ENCODE assay signal across 16 mouse cellular contexts in the genomic region with DNA sequence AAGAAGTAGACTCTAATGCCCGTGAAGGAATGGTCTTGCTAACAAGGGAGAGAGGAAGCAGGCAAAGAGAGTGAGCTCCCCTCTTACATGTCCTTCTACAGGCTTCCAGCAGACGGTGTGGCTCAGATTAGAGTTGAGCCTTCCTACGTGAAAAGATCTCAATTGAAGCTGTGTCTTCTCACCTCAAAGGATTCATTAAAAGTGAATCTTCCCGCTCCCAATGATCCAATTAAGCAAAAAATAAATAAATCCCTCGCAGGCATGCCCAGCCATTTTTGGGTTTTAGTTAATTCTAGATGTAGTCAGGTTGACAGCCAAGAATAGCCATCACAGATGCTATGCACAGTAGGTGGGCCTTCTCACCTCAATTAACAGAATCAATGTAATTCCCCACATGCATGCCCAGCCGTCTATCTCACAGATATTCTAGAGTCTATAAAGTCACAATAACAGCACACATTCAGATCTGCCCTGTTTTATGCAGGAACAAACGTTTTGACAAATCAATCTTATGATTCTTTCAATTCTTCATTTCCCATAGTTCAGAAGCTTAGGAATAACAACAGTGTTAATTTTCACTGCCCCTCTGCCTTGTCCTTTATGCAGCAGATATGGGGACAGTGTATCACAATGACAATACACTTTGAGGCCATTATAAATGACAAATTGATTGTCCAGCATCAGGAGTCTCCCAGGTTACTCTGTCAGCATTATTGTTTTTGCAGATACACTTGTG.
DNase-seq lines count a peak whose midpoint lies in the region; ATAC-seq lines count a peak whose summit lies in the region.
"Had no signal": no experiment of that assay in that cellular context is flagged by ENCODE, and none has a peak within 500 bp of the region (broad histone marks: within the 10 kb centered on the region; RNA-seq: fewer than 3 reads in every experiment).

No protein-coding gene starts in this region.

- no peak overlapping the region for H3K4me2 ChIP-seq in neural tube, embryonic 13.5 days
- H3K4me2 ChIP-seq in neural tube, embryonic 15.5 days = no peak overlapping the region
- H3K4me2 ChIP-seq in hindbrain, embryonic 16.5 days (ENCODE audit: low read length) = no peak overlapping the region
- H3K4me2 ChIP-seq: heart, embryonic 15.5 days; intestine, embryonic 15.5 days; limb, embryonic 15.5 days had no signal

- peak; percentile 77 for ATAC-seq in neural tube, embryonic 13.5 days (ENCODE audit: low read depth)
- no peak for ATAC-seq in neural tube, embryonic 15.5 days (ENCODE audit: low FRiP score)
- peak; percentile 78; the same call in 1 of the 2 replicates for ATAC-seq in hindbrain, embryonic 16.5 days
- ATAC-seq: activated CD4-positive, CD25-positive, alpha-beta regulatory T cell, adult 4 months; intestine, embryonic 15.5 days had no signal

- peak; percentile 77 to 87 for DNase-seq in cerebellum, postnatal 36 days
- DNase-seq in adipocyte (ENCODE audit: low spot score) = no peak
- DNase-seq in heart, adult 18-20 months = no peak
- no peak for DNase-seq in urinary bladder, adult 18-20 months (ENCODE audit: low spot score in 2 of 2)
- DNase-seq in spleen, postnatal 14 days (ENCODE audit: low spot score in 2 of 2) = no peak
- DNase-seq: gastrocnemius, postnatal 14 days; lung, postnatal 10 days had no signal

- no peaks in the 10 kb centered on the region for H3K36me3 ChIP-seq in neural tube, embryonic 13.5 days
- H3K36me3 ChIP-seq in neural tube, embryonic 15.5 days = no peaks in the 10 kb centered on the region
- no peaks in the 10 kb centered on the region for H3K36me3 ChIP-seq in hindbrain, embryonic 16.5 days (ENCODE audit: control insufficient read depth, insufficient read depth, low read length)
- H3K36me3 ChIP-seq: heart, embryonic 15.5 days; intestine, embryonic 15.5 days; limb, embryonic 15.5 days had no signal

- no peak overlapping the region for H3K4me3 ChIP-seq in neural tube, embryonic 13.5 days
- no peak overlapping the region for H3K4me3 ChIP-seq in neural tube, embryonic 15.5 days (replicated peaks)
- no peak overlapping the region for H3K4me3 ChIP-seq in hindbrain, embryonic 16.5 days (ENCODE audit: low read length)
- H3K4me3 ChIP-seq: heart, embryonic 15.5 days; intestine, embryonic 15.5 days; left cerebral cortex, adult 2 months; limb, embryonic 15.5 days had no signal

- 46% methylated on average over 7 of the region's 7 CpGs for WGBS in neural tube, embryonic 13.5 days
- 40% methylated on average over 7 of the region's 7 CpGs for WGBS in neural tube, embryonic 15.5 days
- 47% methylated on average over 7 of the region's 7 CpGs for whole genome bisulfite sequencing in hindbrain, embryonic 16.5 days

- H3K9me3 ChIP-seq in neural tube, embryonic 13.5 days = no peaks in the 10 kb centered on the region
- no peaks in the 10 kb centered on the region for H3K9me3 ChIP-seq in neural tube, embryonic 15.5 days (replicated peaks)
- no peaks in the 10 kb centered on the region for H3K9me3 ChIP-seq in hindbrain, embryonic 16.5 days (ENCODE audit: control insufficient read depth, low read length)
- H3K9me3 ChIP-seq: heart, embryonic 15.5 days; intestine, embryonic 15.5 days; limb, embryonic 15.5 days had no signal

- H3K9ac ChIP-seq in neural tube, embryonic 13.5 days = no peak overlapping the region
- H3K9ac ChIP-seq in neural tube, embryonic 15.5 days (replicated peaks) = no peak overlapping the region
- no peak overlapping the region for H3K9ac ChIP-seq in hindbrain, embryonic 16.5 days (ENCODE audit: low read depth, low read length)
- H3K9ac ChIP-seq: heart, embryonic 15.5 days; intestine, embryonic 15.5 days; limb, embryonic 15.5 days had no signal

- H3K27me3 ChIP-seq in neural tube, embryonic 13.5 days = no peaks in the 10 kb centered on the region
- H3K27me3 ChIP-seq in neural tube, embryonic 15.5 days (replicated peaks) = no peaks in the 10 kb centered on the region
- no peaks in the 10 kb centered on the region for H3K27me3 ChIP-seq in hindbrain, embryonic 16.5 days (replicated peaks; ENCODE audit: control insufficient read depth, insufficient read depth, low read length)
- H3K27me3 ChIP-seq: heart, embryonic 15.5 days; intestine, embryonic 15.5 days; limb, embryonic 15.5 days had no signal

- peak overlapping the region; percentile 70 for H3K27ac ChIP-seq in neural tube, embryonic 13.5 days (replicated peaks)
- H3K27ac ChIP-seq in neural tube, embryonic 15.5 days (replicated peaks) = no peak overlapping the region
- H3K27ac ChIP-seq in hindbrain, embryonic 16.5 days (ENCODE audit: low read depth, low read length) = peak overlapping the region; percentile 39; the same call in 1 of the 2 replicates
- H3K27ac ChIP-seq: heart, embryonic 15.5 days; intestine, embryonic 15.5 days; left cerebral cortex, adult 2 months; limb, embryonic 15.5 days; stomach, postnatal 0 days had no signal

- H3K4me1 ChIP-seq in neural tube, embryonic 13.5 days (replicated peaks) = peaks cover 26% of the 10 kb centered on the region
- H3K4me1 ChIP-seq in neural tube, embryonic 15.5 days = 0 out of 2 replicates have a peak, but pooled peaks cover 3% of the 10 kb centered on the region
- H3K4me1 ChIP-seq in hindbrain, embryonic 16.5 days (ENCODE audit: control insufficient read depth, insufficient read depth, low read depth, low read length) = no peaks in the 10 kb centered on the region
- H3K4me1 ChIP-seq: heart, embryonic 15.5 days; intestine, embryonic 15.5 days; limb, embryonic 15.5 days had no signal

Comparison
In these comparisons a context has a peak if more than half of its experiments do, and no peak if none do; other contexts are left out.
1. DNase-seq: peak in cerebellum, postnatal 36 days (2 of 2); none in adipocyte (single experiment), heart, adult 18-20 months (0 of 2), urinary bladder, adult 18-20 months (0 of 2) and spleen, postnatal 14 days (0 of 2).